Mouse (Mus musculus) lung, postnatal 4 days (tissue): ENCODE results near the gene Ccdc85b.

ENCODE experiments used
- DNase-seq, 2 experiments: peaks; one replicate each; pipeline ENCODE4 v3.0.0; 2021

Ccdc85b gene

GRCm38 (mm10) chr19:5423561-5423960 lies 34.1 kb downstream of the Ccdc85b start:
- DNase-seq, result no peak

GRCm38 (mm10) chr19:5422895-5423443 lies 34.7 kb downstream of the Ccdc85b start:
- no peak for DNase-seq

DNA sequence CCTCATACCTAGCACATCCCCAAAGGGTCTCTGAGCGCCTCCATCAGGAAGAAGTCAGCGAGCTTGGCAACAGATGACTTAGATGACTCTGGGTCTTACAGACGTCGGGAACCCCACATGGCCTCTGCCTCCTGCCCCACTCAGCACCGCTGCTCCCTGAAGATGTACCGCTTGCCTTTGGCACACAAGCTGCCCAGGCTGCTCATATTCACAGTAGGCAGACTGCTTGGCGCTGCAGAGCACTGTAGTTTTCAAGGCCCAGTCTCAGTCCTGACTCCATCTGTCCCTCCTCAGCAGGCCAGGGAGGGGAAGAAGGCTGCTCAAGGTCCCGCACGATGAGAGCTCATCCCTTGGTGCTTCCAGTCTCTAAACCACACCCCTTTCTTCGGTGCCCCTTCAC lies 35.4 kb downstream of the Ccdc85b start:
- DNase-seq, result no peak

DNA sequence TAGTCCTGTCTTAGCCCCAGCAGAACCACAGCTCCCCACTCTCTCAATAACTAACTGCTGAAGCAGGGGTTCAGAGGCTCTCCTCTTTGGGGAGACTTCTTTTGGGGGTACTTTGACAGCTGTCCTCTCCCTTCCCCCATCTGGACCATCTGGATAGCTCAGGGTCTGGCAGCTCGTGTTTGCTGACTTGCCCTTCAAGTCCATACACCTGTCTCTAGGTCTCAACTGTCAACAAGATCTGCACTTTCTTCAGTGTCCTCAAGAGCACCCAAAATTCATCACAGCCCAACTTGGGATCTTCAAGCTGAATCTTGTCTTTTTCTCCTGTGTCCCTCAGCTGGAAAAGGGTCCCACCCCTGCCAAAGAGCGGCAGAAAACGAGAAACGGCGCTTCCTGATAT lies 35.9 kb downstream of the Ccdc85b start:
- DNase-seq, result no peak

DNA sequence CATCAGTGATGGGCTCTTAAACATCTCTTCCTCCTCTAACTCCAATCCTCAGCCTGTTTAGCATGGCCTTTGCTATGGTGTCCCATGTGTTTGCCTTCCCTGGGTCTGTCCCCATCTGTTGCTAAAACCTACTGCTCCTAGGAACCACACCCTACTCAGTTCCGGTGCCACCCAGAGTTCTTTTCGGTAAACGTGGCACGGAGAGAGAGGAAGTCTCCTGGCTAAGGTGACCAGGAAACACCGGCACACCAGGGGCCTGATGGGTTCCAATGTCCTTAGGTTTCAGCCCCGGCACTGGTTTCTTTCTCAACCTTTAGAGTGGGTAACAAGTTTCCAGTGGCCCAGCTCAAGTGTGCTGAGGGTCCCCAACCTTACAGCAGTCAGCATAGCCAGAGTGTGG lies 37.1 kb downstream of the Ccdc85b start:
- no peak for DNase-seq

DNA sequence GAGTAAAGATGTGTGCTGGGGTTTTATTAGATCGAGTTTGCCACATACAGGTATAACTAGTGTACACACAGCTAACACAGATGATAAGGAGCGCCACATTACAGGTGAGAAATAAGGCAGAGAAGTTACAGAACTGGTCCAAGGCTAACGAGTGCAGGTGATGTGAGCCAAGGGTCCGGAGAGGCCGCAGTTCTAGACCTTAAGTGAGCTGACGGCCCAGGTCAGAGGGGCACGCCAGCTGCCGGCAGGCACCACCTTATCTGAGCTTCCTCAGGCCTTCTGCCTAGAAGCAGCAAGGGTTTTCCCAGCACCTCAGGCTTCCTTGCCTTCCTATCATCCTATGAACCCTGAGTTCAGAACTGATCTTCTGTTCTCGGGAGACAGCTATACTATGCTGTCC lies 38.1 kb downstream of the Ccdc85b start:
- DNase-seq, result no peak

- DNase-seq, result no peak
Measured at GRCm38 (mm10) chr19:5418750-5419466, 38.8 kb downstream of the Ccdc85b start.

DNA sequence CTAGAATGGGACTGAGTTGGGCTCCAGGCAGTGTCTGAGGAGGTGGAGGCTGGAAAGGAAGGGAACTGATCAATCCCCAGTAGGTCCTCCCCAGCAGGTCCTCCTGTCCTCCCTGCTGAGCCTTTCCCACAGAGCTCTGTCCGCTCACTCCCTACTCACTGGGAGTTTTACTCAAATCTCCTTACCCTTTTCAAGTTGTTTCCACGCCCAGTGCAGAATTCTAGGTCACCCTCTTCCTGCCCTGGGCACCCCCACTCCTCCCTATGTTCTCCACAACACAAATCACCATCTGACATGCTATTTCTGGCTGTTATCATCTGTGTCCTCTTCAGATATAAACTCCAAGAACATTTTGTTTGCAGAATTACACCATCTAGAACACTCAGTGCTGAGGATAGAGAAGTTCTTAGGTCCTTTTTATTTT lies 43.1 kb downstream of the Ccdc85b start:
- no peak for DNase-seq

GRCm38 (mm10) chr19:5413840-5414239 lies 43.9 kb downstream of the Ccdc85b start:
- DNase-seq, result no peak

DNA sequence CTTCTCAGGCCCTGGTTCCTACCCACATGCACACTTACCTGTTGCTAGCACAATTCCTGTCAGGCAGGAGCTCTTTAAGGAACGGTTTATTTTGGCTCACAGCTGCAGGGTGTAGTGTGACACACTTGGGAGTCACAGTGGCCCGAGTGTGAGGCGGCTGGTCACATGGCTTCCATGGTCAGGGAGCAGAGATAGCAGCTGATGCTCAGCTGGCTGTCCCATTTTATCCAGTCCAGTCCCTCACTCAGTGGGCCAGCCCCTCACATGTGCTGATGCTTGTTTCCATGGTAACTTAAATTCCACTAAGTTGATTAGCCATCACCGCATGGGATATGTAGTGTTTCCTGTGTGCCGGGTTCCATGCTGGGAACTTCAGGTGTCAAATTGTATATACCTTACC lies 45.7 kb downstream of the Ccdc85b start:
- no peak for DNase-seq

DNA sequence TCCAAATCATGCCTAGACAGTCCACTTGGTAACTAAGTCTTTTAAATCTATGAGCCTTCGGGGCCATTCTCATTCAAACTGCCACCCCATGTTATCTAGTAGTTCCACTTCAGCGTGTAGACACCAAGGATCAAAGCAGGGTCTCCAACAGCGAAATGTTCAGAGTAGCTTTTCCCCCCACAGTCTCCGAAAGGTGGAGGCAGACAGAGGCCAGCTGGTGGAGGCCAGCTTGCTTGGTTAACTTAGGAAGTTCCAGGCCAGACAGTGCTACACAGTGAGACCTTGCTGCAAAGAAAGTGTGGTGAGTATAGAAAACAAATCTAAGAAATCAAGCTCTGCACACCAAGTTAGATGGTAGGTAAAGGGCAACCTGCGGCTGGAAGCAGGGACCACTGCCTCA lies 47.1 kb downstream of the Ccdc85b start:
- peak in 1 of 2 experiments; percentile 81 for DNase-seq

DNA sequence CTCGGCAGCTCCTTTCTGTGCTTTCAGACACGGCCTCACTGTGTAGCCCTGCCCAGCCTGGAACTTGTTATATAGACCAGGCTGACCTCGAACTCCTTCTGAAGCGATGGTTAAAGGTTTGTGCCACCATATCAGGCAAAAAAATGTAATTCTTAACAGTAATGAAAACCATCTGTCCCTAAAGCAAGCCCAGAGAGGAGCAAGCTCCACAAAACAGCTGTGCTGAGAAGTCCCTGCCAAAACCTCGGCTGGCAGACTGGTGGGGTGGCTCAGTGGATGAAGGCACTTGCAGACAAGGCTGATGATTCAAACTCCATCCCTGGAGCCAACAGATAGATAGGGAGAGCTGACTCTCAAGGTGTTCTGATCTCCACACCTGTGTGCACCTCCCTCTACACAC lies 48.6 kb downstream of the Ccdc85b start:
- DNase-seq, result peak; percentile 59 to 85

GRCm38 (mm10) chr19:5408057-5409001 lies 49.4 kb downstream of the Ccdc85b start:
- DNase-seq, result no peak

DNA sequence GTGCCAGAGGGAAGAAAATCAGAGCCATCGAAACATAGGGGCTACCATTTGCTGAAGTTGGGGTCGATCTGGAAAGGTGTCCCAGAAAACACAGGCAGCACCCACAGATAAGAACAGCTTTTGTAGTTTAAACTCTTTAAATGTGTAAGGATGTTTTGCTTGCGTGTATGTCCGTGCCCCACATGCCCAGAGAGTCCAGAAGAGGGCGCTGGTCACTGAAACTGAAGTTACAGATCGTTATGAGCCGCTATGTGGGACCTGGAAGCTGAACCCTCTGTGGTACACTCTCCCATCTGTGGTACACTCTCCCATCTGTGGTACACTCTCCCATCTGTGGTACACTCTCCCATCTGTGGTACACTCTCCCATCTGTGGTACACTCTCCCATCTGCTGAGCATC lies 50.6 kb downstream of the Ccdc85b start:
- DNase-seq, result peak in 1 of 2 experiments; percentile 71

- DNase-seq, result peak in 1 of 2 experiments; percentile 72
Measured at GRCm38 (mm10) chr19:5406531-5407126, 51.1 kb downstream of the Ccdc85b start.

- DNase-seq, result no peak
Measured at GRCm38 (mm10) chr19:5405924-5406323, 51.8 kb downstream of the Ccdc85b start.
